Comparison of ENCODE assay signal across 19 mouse cellular contexts in the genomic region with DNA sequence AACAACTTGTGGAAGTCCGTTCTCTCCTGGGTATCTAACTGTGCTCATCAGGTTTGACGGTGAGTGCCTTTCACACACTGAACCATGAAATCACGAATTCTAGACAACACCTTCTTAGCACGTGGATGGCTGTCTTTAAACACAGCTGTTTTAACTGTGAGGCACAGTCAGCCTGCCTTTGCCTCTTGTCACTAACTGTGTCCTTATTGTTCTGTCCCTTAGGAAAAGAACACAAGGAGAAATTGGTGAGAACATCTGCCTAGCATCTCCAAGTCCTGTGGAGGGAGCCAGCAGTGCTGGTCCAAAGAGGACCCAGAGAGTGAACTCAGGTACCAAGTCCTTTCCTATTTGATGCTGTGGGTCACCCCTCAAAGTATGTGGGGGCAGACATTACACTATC.
DNase-seq lines count a peak whose midpoint lies in the region; ATAC-seq lines count a peak whose summit lies in the region.
"Had no signal": no experiment of that assay in that cellular context is flagged by ENCODE, and none has a peak within 500 bp of the region (broad histone marks: within the 10 kb centered on the region; RNA-seq: fewer than 3 reads in every experiment).

No protein-coding gene starts in this region.

- peak overlapping the region; percentile 90 for H3K27ac ChIP-seq in forebrain, embryonic 15.5 days (replicated peaks)
- no peak overlapping the region for H3K27ac ChIP-seq in forebrain, embryonic 11.5 days (ENCODE audit: low read depth, low read length)
- peak overlapping the region; percentile 80 for H3K27ac ChIP-seq in hindbrain, embryonic 13.5 days
- H3K27ac ChIP-seq in hindbrain, embryonic 16.5 days (ENCODE audit: low read depth, low read length): no peak overlapping the region
- no peak overlapping the region for H3K27ac ChIP-seq in midbrain, embryonic 11.5 days (ENCODE audit: low read depth, low read length)
- no peak overlapping the region for H3K27ac ChIP-seq in midbrain, embryonic 16.5 days (ENCODE audit: low read length)
- H3K27ac ChIP-seq: embryonic facial prominence, embryonic 13.5 days; heart, adult 2 months; heart, embryonic 15.5 days had no signal

- no peak for ATAC-seq in forebrain, embryonic 15.5 days (replicated peaks)
- no peak for ATAC-seq in forebrain, embryonic 11.5 days (replicated peaks; ENCODE audit: low FRiP score)
- no peak for ATAC-seq in hindbrain, embryonic 13.5 days (ENCODE audit: low FRiP score)
- ATAC-seq in hindbrain, embryonic 16.5 days: no peak
- no peak for ATAC-seq in midbrain, embryonic 11.5 days (ENCODE audit: low FRiP score)
- ATAC-seq in midbrain, embryonic 16.5 days: no peak
- ATAC-seq: inflammation-experienced regulatory T-cells, adult 6 months; intestine, postnatal 0 days had no signal

- no peak overlapping the region for H3K9ac ChIP-seq in forebrain, embryonic 15.5 days (replicated peaks)
- H3K9ac ChIP-seq in forebrain, embryonic 11.5 days (ENCODE audit: low read length): no peak overlapping the region
- no peak overlapping the region for H3K9ac ChIP-seq in hindbrain, embryonic 13.5 days
- no peak overlapping the region for H3K9ac ChIP-seq in hindbrain, embryonic 16.5 days (ENCODE audit: low read depth, low read length)
- H3K9ac ChIP-seq in midbrain, embryonic 11.5 days (ENCODE audit: low read length): no peak overlapping the region
- H3K9ac ChIP-seq in midbrain, embryonic 16.5 days (ENCODE audit: low read depth, low read length): no peak overlapping the region
- H3K9ac ChIP-seq: embryonic facial prominence, embryonic 13.5 days; heart, embryonic 15.5 days had no signal

- H3K4me2 ChIP-seq in forebrain, embryonic 15.5 days (replicated peaks): no peak overlapping the region
- no peak overlapping the region for H3K4me2 ChIP-seq in forebrain, embryonic 11.5 days (ENCODE audit: low read depth, low read length, severe bottlenecking)
- H3K4me2 ChIP-seq in hindbrain, embryonic 13.5 days: no peak overlapping the region
- no peak overlapping the region for H3K4me2 ChIP-seq in hindbrain, embryonic 16.5 days (ENCODE audit: low read length)
- H3K4me2 ChIP-seq in midbrain, embryonic 11.5 days: no peak overlapping the region
- H3K4me2 ChIP-seq in midbrain, embryonic 16.5 days (ENCODE audit: low read length): no peak overlapping the region
- H3K4me2 ChIP-seq: embryonic facial prominence, embryonic 13.5 days; heart, embryonic 11.5 days; heart, embryonic 15.5 days had no signal

- H3K27me3 ChIP-seq in forebrain, embryonic 15.5 days: no peaks in the 10 kb centered on the region
- H3K27me3 ChIP-seq in forebrain, embryonic 11.5 days (ENCODE audit: control insufficient read depth, insufficient read depth, low read length): no peaks in the 10 kb centered on the region
- H3K27me3 ChIP-seq in hindbrain, embryonic 13.5 days: no peaks in the 10 kb centered on the region
- no peaks in the 10 kb centered on the region for H3K27me3 ChIP-seq in hindbrain, embryonic 16.5 days (replicated peaks; ENCODE audit: control insufficient read depth, insufficient read depth, low read length)
- no peaks in the 10 kb centered on the region for H3K27me3 ChIP-seq in midbrain, embryonic 11.5 days (ENCODE audit: control insufficient read depth, insufficient read depth, low read length)
- no peaks in the 10 kb centered on the region for H3K27me3 ChIP-seq in midbrain, embryonic 16.5 days (ENCODE audit: control insufficient read depth, insufficient read depth, low read depth, low read length)
- H3K27me3 ChIP-seq: embryonic facial prominence, embryonic 13.5 days; heart, embryonic 15.5 days had no signal

- WGBS in forebrain, embryonic 15.5 days: 65% methylated on average over 4 of the region's 4 CpGs
- WGBS in forebrain, embryonic 11.5 days: 80% methylated on average over 4 of the region's 4 CpGs
- 79% methylated on average over 4 of the region's 4 CpGs for WGBS in hindbrain, embryonic 13.5 days
- WGBS in hindbrain, embryonic 16.5 days: 75% methylated on average over 4 of the region's 4 CpGs
- WGBS in midbrain, embryonic 11.5 days: 78% methylated on average over 4 of the region's 4 CpGs
- WGBS in midbrain, embryonic 16.5 days: 71% methylated on average over 4 of the region's 4 CpGs

- no peaks in the 10 kb centered on the region for H3K9me3 ChIP-seq in forebrain, embryonic 15.5 days
- no peaks in the 10 kb centered on the region for H3K9me3 ChIP-seq in forebrain, embryonic 11.5 days (ENCODE audit: control insufficient read depth, low read length)
- H3K9me3 ChIP-seq in hindbrain, embryonic 13.5 days: no peaks in the 10 kb centered on the region
- no peaks in the 10 kb centered on the region for H3K9me3 ChIP-seq in hindbrain, embryonic 16.5 days (ENCODE audit: control insufficient read depth, low read length)
- no peaks in the 10 kb centered on the region for H3K9me3 ChIP-seq in midbrain, embryonic 11.5 days (ENCODE audit: control insufficient read depth, low read length)
- no peaks in the 10 kb centered on the region for H3K9me3 ChIP-seq in midbrain, embryonic 16.5 days (replicated peaks; ENCODE audit: control insufficient read depth, low read length, poor library complexity, severe bottlenecking)
- H3K9me3 ChIP-seq: embryonic facial prominence, embryonic 13.5 days; heart, embryonic 15.5 days had no signal

- H3K36me3 ChIP-seq in forebrain, embryonic 15.5 days: peaks cover 19% of the 10 kb centered on the region
- H3K36me3 ChIP-seq in forebrain, embryonic 11.5 days (ENCODE audit: control insufficient read depth, insufficient read depth, low read length): no peaks in the 10 kb centered on the region
- H3K36me3 ChIP-seq in hindbrain, embryonic 13.5 days: peaks cover 19% of the 10 kb centered on the region
- peaks cover 3% of the 10 kb centered on the region for H3K36me3 ChIP-seq in hindbrain, embryonic 16.5 days (ENCODE audit: control insufficient read depth, insufficient read depth, low read length)
- H3K36me3 ChIP-seq in midbrain, embryonic 11.5 days (ENCODE audit: control insufficient read depth, insufficient read depth, low read length): no peaks in the 10 kb centered on the region
- peaks cover 6% of the 10 kb centered on the region for H3K36me3 ChIP-seq in midbrain, embryonic 16.5 days (ENCODE audit: control insufficient read depth, insufficient read depth, low read length)
- H3K36me3 ChIP-seq: embryonic facial prominence, embryonic 13.5 days; heart, embryonic 15.5 days had no signal

- no peak for DNase-seq in forebrain, embryonic 11.5 days (ENCODE audit: low spot score)
- DNase-seq in midbrain, embryonic 11.5 days (ENCODE audit: low spot score, missing footprints): peak; percentile 69
- no peak for DNase-seq in cerebellum, postnatal 14 days
- DNase-seq: adrenal gland, postnatal 10 days; cerebellum, adult 11 months; cerebellum, adult 9-10 months; cerebellum, postnatal 36 days; gastrocnemius, postnatal 10 days; heart, adult 2 months; heart, postnatal 14 days had no signal

- H3K4me1 ChIP-seq in forebrain, embryonic 15.5 days: peaks cover 39% of the 10 kb centered on the region
- H3K4me1 ChIP-seq in forebrain, embryonic 11.5 days (replicated peaks; ENCODE audit: control insufficient read depth, insufficient read depth, low read length): no peaks in the 10 kb centered on the region
- peaks cover 55% of the 10 kb centered on the region for H3K4me1 ChIP-seq in hindbrain, embryonic 13.5 days (replicated peaks)
- H3K4me1 ChIP-seq in hindbrain, embryonic 16.5 days (ENCODE audit: control insufficient read depth, insufficient read depth, low read depth, low read length): peaks cover 14% of the 10 kb centered on the region
- H3K4me1 ChIP-seq in midbrain, embryonic 11.5 days (ENCODE audit: control insufficient read depth, insufficient read depth, low read length): no peaks in the 10 kb centered on the region
- H3K4me1 ChIP-seq in midbrain, embryonic 16.5 days (ENCODE audit: control insufficient read depth, insufficient read depth, low read length): peaks cover 15% of the 10 kb centered on the region
- H3K4me1 ChIP-seq: embryonic facial prominence, embryonic 13.5 days; heart, embryonic 15.5 days had no signal

- H3K4me3 ChIP-seq in forebrain, embryonic 15.5 days: no peak overlapping the region
- H3K4me3 ChIP-seq in forebrain, embryonic 11.5 days (ENCODE audit: low read depth, low read length): no peak overlapping the region
- no peak overlapping the region for H3K4me3 ChIP-seq in hindbrain, embryonic 13.5 days
- no peak overlapping the region for H3K4me3 ChIP-seq in hindbrain, embryonic 16.5 days (ENCODE audit: low read length)
- no peak overlapping the region for H3K4me3 ChIP-seq in midbrain, embryonic 11.5 days (ENCODE audit: low read depth, low read length)
- H3K4me3 ChIP-seq in midbrain, embryonic 16.5 days (ENCODE audit: low read depth, low read length): no peak overlapping the region
- H3K4me3 ChIP-seq: embryonic facial prominence, embryonic 13.5 days; heart, adult 2 months; heart, embryonic 15.5 days had no signal

Comparison
In these comparisons a context has a peak if more than half of its experiments do, and no peak if none do; other contexts are left out.
1. H3K27ac ChIP-seq: peak in forebrain, embryonic 15.5 days (single experiment) and hindbrain, embryonic 13.5 days (single experiment); none in forebrain, embryonic 11.5 days (single experiment), hindbrain, embryonic 16.5 days (single experiment), midbrain, embryonic 11.5 days (single experiment) and midbrain, embryonic 16.5 days (single experiment).